Comparison of ENCODE assay signal across 15 mouse cellular contexts in the genomic region with DNA sequence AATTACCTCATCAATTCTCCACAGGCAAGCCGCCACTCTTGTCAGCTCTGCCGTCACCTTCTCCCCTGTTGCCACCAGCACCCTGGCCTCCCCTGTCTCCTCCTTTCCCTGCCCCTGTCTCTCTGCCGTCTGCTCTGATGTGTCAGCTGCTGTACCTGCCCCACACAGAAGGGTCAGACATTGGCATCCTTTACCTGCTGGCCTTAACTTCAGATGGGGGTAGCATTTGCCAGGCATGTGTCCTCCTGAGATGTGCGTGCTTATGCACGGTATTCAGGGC. TPM values are rescaled to one million over a fixed set of nuclear protein-coding genes. Genes with fewer than 3 reads are reported as not detected.
DNase-seq lines count a peak whose midpoint lies in the region; ATAC-seq and TF ChIP-seq lines count a peak whose summit lies in the region.
"Had no signal": no experiment of that assay in that cellular context is flagged by ENCODE, and none has a peak within 500 bp of the region (broad histone marks: within the 10 kb centered on the region; RNA-seq: fewer than 3 reads in every experiment).

No protein-coding gene starts in this region.

- H3K27ac ChIP-seq in heart, embryonic 13.5 days (replicated peaks), result no peak overlapping the region
- no peak overlapping the region for H3K27ac ChIP-seq in heart, embryonic 12.5 days (ENCODE audit: poor library complexity, severe bottlenecking)
- H3K27ac ChIP-seq in stomach, embryonic 14.5 days (ENCODE audit: low read length), result peak overlapping the region; percentile 39; the same call in 1 of the 2 replicates
- no peak overlapping the region for H3K27ac ChIP-seq in stomach, postnatal 0 days (replicated peaks)
- H3K27ac ChIP-seq in midbrain, embryonic 16.5 days (ENCODE audit: low read length), result peak overlapping the region; percentile 55; the same call in 1 of the 2 replicates
- H3K27ac ChIP-seq: left cerebral cortex, adult 2 months; liver, embryonic 13.5 days had no signal

- peaks cover 24% of the 10 kb centered on the region for H3K36me3 ChIP-seq in heart, embryonic 13.5 days
- H3K36me3 ChIP-seq in heart, embryonic 12.5 days, result peaks cover 31% of the 10 kb centered on the region
- H3K36me3 ChIP-seq in stomach, embryonic 14.5 days (ENCODE audit: control insufficient read depth, insufficient read depth, low read length), result peaks cover 7% of the 10 kb centered on the region; the same call in 1 of the 2 replicates
- no peaks in the 10 kb centered on the region; the same call in 1 of the 2 replicates for H3K36me3 ChIP-seq in stomach, postnatal 0 days (ENCODE audit: control insufficient read depth, insufficient read depth, low read length)
- H3K36me3 ChIP-seq in midbrain, embryonic 16.5 days (ENCODE audit: control insufficient read depth, insufficient read depth, low read length), result peaks cover 7% of the 10 kb centered on the region; the same call in 1 of the 2 replicates

- no peaks in the 10 kb centered on the region for H3K9me3 ChIP-seq in heart, embryonic 13.5 days
- no peaks in the 10 kb centered on the region for H3K9me3 ChIP-seq in heart, embryonic 12.5 days (replicated peaks)
- H3K9me3 ChIP-seq in stomach, embryonic 14.5 days (ENCODE audit: control insufficient read depth, low read depth, low read length), result no peaks in the 10 kb centered on the region
- no peaks in the 10 kb centered on the region for H3K9me3 ChIP-seq in stomach, postnatal 0 days (ENCODE audit: control insufficient read depth, low read length)
- no peaks in the 10 kb centered on the region for H3K9me3 ChIP-seq in midbrain, embryonic 16.5 days (replicated peaks; ENCODE audit: control insufficient read depth, low read length, poor library complexity, severe bottlenecking)
- H3K9me3 ChIP-seq: liver, embryonic 13.5 days had no signal

- no peak for DNase-seq in stomach, postnatal 0 days (ENCODE audit: low spot score)
- no peak for DNase-seq in right cerebral cortex, postnatal 25 days
- DNase-seq in layer of hippocampus, postnatal 36 days, result no peak
- DNase-seq: gastrocnemius, postnatal 36 days; liver, embryonic 13.5 days; right cerebral cortex, adult 18-20 months; thymus, adult 18-20 months had no signal

- no peak overlapping the region for H3K4me3 ChIP-seq in heart, embryonic 13.5 days
- no peak overlapping the region for H3K4me3 ChIP-seq in heart, embryonic 12.5 days
- H3K4me3 ChIP-seq in stomach, embryonic 14.5 days (ENCODE audit: low read depth, low read length), result no peak overlapping the region
- H3K4me3 ChIP-seq in stomach, postnatal 0 days (ENCODE audit: low read depth, low read length), result no peak overlapping the region
- H3K4me3 ChIP-seq in midbrain, embryonic 16.5 days (ENCODE audit: low read depth, low read length), result no peak overlapping the region
- H3K4me3 ChIP-seq: left cerebral cortex, adult 2 months; liver, embryonic 13.5 days had no signal

- TF ChIP-seq EP300 in stomach, postnatal 0 days (optimal IDR thresholded peaks at IDR 0.05), result no peak

- no peak for TF ChIP-seq CTCF in stomach, postnatal 0 days (IDR thresholded peaks at IDR 0.05; ENCODE audit: low read depth)

- no peaks in the 10 kb centered on the region for H3K27me3 ChIP-seq in heart, embryonic 13.5 days (replicated peaks)
- no peaks in the 10 kb centered on the region for H3K27me3 ChIP-seq in heart, embryonic 12.5 days (replicated peaks)
- H3K27me3 ChIP-seq in stomach, embryonic 14.5 days (ENCODE audit: control insufficient read depth, insufficient read depth, low read length), result no peaks in the 10 kb centered on the region
- H3K27me3 ChIP-seq in stomach, postnatal 0 days (ENCODE audit: control insufficient read depth, insufficient read depth, low read length), result no peaks in the 10 kb centered on the region
- H3K27me3 ChIP-seq in midbrain, embryonic 16.5 days (ENCODE audit: control insufficient read depth, insufficient read depth, low read depth, low read length), result no peaks in the 10 kb centered on the region
- H3K27me3 ChIP-seq: liver, embryonic 13.5 days; Patski had no signal

- ATAC-seq in heart, embryonic 13.5 days (ENCODE audit: extremely low read depth, insufficient number of reproducible peaks, low FRiP score, low TSS enrichment), result no peak
- no peak for ATAC-seq in heart, embryonic 12.5 days (ENCODE audit: insufficient number of reproducible peaks, low FRiP score)
- no peak; the same call in 1 of the 2 replicates for ATAC-seq in stomach, embryonic 14.5 days (ENCODE audit: insufficient number of reproducible peaks, insufficient read depth, low FRiP score, low read depth)
- ATAC-seq in stomach, postnatal 0 days (ENCODE audit: low FRiP score, low TSS enrichment), result no peak
- ATAC-seq in midbrain, embryonic 16.5 days, result no peak
- ATAC-seq in activated CD4-positive, CD25-positive, alpha-beta regulatory T cell, adult 4 months, result no peak
- ATAC-seq: Patski had no signal

- H3K4me1 ChIP-seq in heart, embryonic 13.5 days, result peaks cover 14% of the 10 kb centered on the region
- H3K4me1 ChIP-seq in heart, embryonic 12.5 days (replicated peaks), result 0 out of 2 replicates have a peak, but pooled peaks cover 4% of the 10 kb centered on the region
- no peaks in the 10 kb centered on the region for H3K4me1 ChIP-seq in stomach, embryonic 14.5 days (ENCODE audit: control insufficient read depth, insufficient read depth, low read length)
- H3K4me1 ChIP-seq in stomach, postnatal 0 days (replicated peaks; ENCODE audit: control insufficient read depth, insufficient read depth), result no peaks in the 10 kb centered on the region
- peaks cover 5% of the 10 kb centered on the region; the same call in 1 of the 2 replicates for H3K4me1 ChIP-seq in midbrain, embryonic 16.5 days (ENCODE audit: control insufficient read depth, insufficient read depth, low read length)

- H3K9ac ChIP-seq in heart, embryonic 13.5 days, result 0 out of 2 replicates have a peak overlapping the region, but pooled peaks have one; percentile 8
- no peak overlapping the region for H3K9ac ChIP-seq in heart, embryonic 12.5 days
- H3K9ac ChIP-seq in stomach, embryonic 14.5 days (replicated peaks; ENCODE audit: low read depth, low read length), result no peak overlapping the region
- H3K9ac ChIP-seq in stomach, postnatal 0 days (ENCODE audit: low read length), result no peak overlapping the region
- H3K9ac ChIP-seq in midbrain, embryonic 16.5 days (ENCODE audit: low read depth, low read length), result peak overlapping the region; percentile 44; the same call in 1 of the 2 replicates
- H3K9ac ChIP-seq: liver, embryonic 13.5 days had no signal

- WGBS in heart, embryonic 13.5 days, result 80% methylated on average over 5 of the region's 5 CpGs
- WGBS in heart, embryonic 12.5 days, result 87% methylated on average over 5 of the region's 5 CpGs
- 77% methylated on average over 5 of the region's 5 CpGs for WGBS in stomach, embryonic 14.5 days
- 84% methylated on average over 5 of the region's 5 CpGs for WGBS in stomach, postnatal 0 days
- WGBS in midbrain, embryonic 16.5 days, result 61% methylated on average over 5 of the region's 5 CpGs

- H3K4me2 ChIP-seq in heart, embryonic 13.5 days, result no peak overlapping the region
- H3K4me2 ChIP-seq in heart, embryonic 12.5 days, result no peak overlapping the region
- H3K4me2 ChIP-seq in stomach, embryonic 14.5 days (replicated peaks; ENCODE audit: low read depth, low read length), result no peak overlapping the region
- no peak overlapping the region for H3K4me2 ChIP-seq in stomach, postnatal 0 days (replicated peaks; ENCODE audit: low read depth)
- no peak overlapping the region for H3K4me2 ChIP-seq in midbrain, embryonic 16.5 days (ENCODE audit: low read length)
- H3K4me2 ChIP-seq: heart, embryonic 11.5 days; liver, embryonic 13.5 days had no signal

RNA-seq across cellular contexts. Expression of a gene that starts 18.8 kb away (rescaled TPM):
- 14.3 and 15.4 TPM in 2 replicates for polyA plus RNA-seq in heart, embryonic 13.5 days (2015; fragmentation: Nextera tagmentation; extraction: Ambion mirVana)
- 14.4 and 17.3 TPM in 2 replicates for polyA plus RNA-seq in heart, embryonic 12.5 days (2016; fragmentation: Nextera tagmentation; extraction: Ambion mirVana)
- polyA plus RNA-seq in stomach, embryonic 14.5 days (2014; fragmentation: Nextera tagmentation; extraction: Ambion mirVana), result 15.9 and 20.8 TPM in 2 replicates
- polyA plus RNA-seq in stomach, postnatal 0 days (2015; fragmentation: Nextera tagmentation; extraction: Ambion mirVana), result 14.7 and 15.4 TPM in 2 replicates
- 15.1 and 18.0 TPM in 2 replicates for polyA plus RNA-seq in midbrain, embryonic 16.5 days (2015; fragmentation: Nextera tagmentation; extraction: Ambion mirVana)
- total RNA-seq in layer of hippocampus, postnatal 36 days (2021), result 10 to 100 TPM; 16.2 to 21.9 TPM
- 10 to 100 TPM in 1 of 2 experiments, 1 to 10 TPM in 1; 8.0 to 10.2 TPM for polyA plus RNA-seq in activated CD4-positive, CD25-positive, alpha-beta regulatory T cell, adult 4 months (2017; shearing (Covaris generic))

RNA-seq across cellular contexts. Expression of a gene that starts 53.7 kb away (rescaled TPM):
- polyA plus RNA-seq in heart, embryonic 13.5 days (2015; fragmentation: Nextera tagmentation; extraction: Ambion mirVana), result 0.47 and 0.55 TPM in 2 replicates
- polyA plus RNA-seq in heart, embryonic 12.5 days (2016; fragmentation: Nextera tagmentation; extraction: Ambion mirVana), result 0.33 and 0.36 TPM in 2 replicates
- 0.26 and 0.52 TPM in 2 replicates for polyA plus RNA-seq in stomach, embryonic 14.5 days (2014; fragmentation: Nextera tagmentation; extraction: Ambion mirVana)
- polyA plus RNA-seq in stomach, postnatal 0 days (2015; fragmentation: Nextera tagmentation; extraction: Ambion mirVana), result 0.23 TPM in 2 replicates
- polyA plus RNA-seq in midbrain, embryonic 16.5 days (2015; fragmentation: Nextera tagmentation; extraction: Ambion mirVana), result 2.2 and 2.9 TPM in 2 replicates
- 1 to 10 TPM in 1 of 2 experiments, under 1 TPM in 1; 0.88 to 1.2 TPM for total RNA-seq in layer of hippocampus, postnatal 36 days (2021)
- polyA plus RNA-seq in activated CD4-positive, CD25-positive, alpha-beta regulatory T cell, adult 4 months (2017; shearing (Covaris generic)), result under 1 TPM; 0.14 to 0.26 TPM

Comparison
In these comparisons a context has a peak if more than half of its experiments do, and no peak if none do; other contexts are left out.
1. H3K27ac ChIP-seq: peak in stomach, embryonic 14.5 days (single experiment) and midbrain, embryonic 16.5 days (single experiment); none in heart, embryonic 13.5 days (single experiment), heart, embryonic 12.5 days (single experiment) and stomach, postnatal 0 days (single experiment).
2. H3K9ac ChIP-seq: peak in heart, embryonic 13.5 days (single experiment) and midbrain, embryonic 16.5 days (single experiment); none in heart, embryonic 12.5 days (single experiment), stomach, embryonic 14.5 days (single experiment) and stomach, postnatal 0 days (single experiment).